Mouse (Mus musculus) heart, postnatal 0 days (tissue): ENCODE data around the gene Akr1b8.

Experiments used
- CTCF ChIP-seq: IDR thresholded peaks from 2 replicates; pipeline ENCODE4 v1.5.1; 2016; ENCODE audit warnings: antibody characterized with exemption, control low read depth, low read depth
- EP300 ChIP-seq: IDR thresholded peaks from 2 replicates; pipeline ENCODE4 v1.6.1; 2016; ENCODE audit warnings: antibody characterized with exemption, low read depth

- TF ChIP-seq EP300 (no peak), CTCF (no peak)
Measured at GRCm38 (mm10) chr6:34367998-34368397, 14.1 kb downstream of the Akr1b8 start.
